Mouse (Mus musculus) B cell, adult 2 months (primary cell): ENCODE data around the gene Chmp6.

ENCODE experiments used
- DNase-seq, 2 experiments: peaks; one replicate each; pipeline ENCODE4 v3.0.0; 2022

Chmp6 gene

DNA sequence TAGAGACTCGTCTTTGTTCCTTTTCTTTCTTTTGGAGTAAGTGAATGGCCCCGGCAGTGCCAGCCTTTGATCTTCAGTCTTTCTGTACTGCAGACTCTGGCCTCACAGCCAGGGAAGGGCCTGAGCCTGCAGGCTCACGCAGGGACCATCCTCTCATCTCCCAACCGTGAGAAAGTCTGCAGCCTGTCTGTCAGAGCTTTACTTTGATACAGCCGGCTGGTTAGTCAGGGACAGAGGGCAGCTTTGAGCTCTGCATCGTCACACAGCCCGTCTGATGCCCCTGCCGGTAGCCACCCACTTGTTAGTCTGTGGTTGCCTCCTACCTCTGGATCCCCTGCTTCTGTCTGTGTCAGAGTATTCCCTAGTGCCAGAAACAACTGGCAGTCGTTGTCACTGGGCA, 51.8 kb downstream of the Chmp6 start:
- no peak for DNase-seq

DNA sequence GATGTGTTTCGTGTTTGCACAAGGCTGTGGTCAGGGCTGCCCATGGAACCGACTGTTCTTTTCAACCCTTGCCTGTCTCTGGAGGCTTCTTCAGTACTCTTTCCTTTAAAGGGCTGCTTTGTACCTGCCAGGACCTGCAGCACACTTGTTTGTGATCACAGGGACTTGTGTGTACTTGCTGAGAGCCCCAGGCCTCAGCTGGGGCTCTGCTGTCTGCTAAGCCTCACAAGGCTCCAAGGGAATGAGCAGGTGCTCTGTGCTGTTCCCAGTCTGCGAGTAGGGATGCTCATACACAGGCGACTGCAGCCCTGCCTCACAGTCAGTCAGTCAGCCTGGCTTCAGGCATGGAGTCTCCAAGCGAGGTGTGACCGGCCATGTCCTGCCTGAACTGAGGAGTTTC, 53.1 kb downstream of the Chmp6 start:
- no peak for DNase-seq

DNA sequence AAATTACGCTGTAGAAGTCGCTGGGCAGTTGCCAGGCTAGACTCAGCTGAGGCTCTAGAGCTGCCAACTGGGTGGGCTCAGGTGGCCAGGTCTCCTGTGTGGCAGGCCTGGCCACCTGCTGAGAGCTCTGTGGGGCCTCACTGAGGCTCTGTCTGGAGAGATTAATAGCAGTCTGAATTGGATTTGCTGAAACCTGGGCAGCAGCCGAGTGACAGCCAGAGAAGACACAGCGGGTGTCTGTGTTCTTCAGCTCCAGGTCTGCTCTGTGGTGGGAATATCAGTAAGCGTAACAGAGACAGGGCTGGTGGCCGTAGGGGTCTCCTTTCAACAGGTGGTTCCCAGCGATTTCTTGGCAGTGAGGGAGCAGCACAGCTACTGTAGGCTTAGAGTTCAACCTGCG, 54.2 kb downstream of the Chmp6 start:
- no peak for DNase-seq

DNA sequence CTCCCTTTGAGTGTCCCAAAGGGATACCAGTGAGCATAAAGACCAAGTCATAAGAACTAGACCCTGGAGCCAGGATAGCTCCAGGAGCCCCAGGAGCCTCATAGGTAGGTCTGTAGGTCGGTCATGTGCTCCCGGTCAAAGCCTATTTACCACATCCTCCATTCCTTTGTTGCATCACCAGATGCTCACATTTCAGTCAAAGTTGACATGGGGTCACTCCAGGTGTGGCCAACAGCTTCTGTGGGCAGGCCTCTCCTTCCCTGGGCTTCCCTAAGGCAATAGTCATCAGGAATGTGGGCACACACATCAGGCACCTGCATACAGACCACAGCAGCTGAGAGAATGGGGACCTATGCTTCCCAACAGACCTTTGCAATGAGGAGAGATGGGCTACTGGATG, 54.7 kb downstream of the Chmp6 start:
- no peak for DNase-seq
